Mouse (Mus musculus): ENCODE results near the gene Map2k2.

Map2k2 gene

DNA sequence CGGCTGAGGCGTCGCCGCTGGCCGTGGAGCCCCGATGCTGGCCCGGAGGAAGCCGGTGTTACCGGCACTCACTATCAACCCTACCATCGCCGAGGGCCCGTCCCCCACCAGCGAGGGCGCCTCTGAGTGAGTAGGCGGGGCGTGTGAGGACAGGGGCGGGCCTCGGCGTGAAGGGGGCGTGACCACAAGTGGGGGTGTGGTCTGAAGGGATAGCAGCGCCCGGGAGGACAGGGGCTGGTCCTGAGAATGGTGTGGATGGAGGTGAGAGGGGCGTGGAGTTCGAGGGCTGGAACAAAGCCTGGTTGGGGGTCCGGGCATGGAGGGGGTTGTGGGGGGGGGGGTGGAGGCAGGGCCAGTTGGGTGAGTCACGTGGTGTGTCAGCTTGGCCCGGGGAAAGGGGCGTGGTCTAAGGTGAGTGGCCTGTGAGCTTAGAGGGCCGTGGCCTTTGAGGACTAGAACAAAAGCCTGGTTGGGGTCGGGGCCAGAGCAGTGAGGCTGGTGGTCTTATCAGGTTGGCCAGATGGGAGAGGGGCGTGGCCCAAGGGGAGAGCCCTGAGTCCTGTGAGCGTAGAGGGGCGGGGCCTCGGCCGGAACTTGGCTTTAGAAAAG, 502 bp downstream of the Map2k2 start:
- peak; percentile 96 for DNase-seq (ENCODE audit: low spot score)

DNA sequence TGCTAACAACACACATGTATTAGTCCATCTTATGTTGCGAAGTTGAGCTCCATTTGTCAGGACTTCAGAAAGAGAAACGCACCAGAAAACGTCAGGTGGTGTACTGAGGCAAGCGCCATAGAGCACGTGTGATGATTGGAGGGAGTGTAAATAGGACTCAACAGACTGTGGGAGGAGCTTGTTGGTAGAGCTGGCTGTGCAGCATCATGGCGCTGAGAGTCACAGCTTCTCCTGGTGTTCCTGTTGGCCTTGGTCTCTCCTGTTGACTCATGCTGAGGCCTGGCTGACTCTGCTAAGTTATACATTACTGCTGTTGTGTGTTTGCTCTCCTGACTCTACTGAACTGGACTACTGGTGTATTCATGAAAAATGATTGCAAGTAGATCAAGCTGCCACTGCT, 7.2 kb downstream of the Map2k2 start:
- DNase-seq (ENCODE audit: low spot score), result no peak

DNA sequence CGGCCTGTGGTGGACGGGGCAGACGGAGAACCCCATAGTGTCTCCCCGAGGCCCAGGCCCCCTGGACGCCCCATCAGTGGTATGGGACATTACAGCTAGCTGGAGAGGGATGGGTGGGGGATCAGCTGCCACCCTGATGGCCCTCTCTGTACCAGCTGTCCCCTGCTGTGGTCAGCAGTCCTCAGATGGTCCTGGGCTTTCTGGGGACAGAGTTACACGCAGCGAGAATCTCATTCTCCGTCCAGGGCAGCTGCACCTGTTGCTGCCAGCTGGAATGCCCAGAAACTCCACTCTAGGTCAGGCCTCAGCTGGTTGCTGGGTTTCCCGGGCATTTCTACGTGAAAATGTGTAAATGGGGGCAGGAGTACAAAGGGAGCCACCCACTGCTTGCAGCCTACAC, 13.9 kb downstream of the Map2k2 start:
- no peak for DNase-seq (ENCODE audit: low spot score)

DNA sequence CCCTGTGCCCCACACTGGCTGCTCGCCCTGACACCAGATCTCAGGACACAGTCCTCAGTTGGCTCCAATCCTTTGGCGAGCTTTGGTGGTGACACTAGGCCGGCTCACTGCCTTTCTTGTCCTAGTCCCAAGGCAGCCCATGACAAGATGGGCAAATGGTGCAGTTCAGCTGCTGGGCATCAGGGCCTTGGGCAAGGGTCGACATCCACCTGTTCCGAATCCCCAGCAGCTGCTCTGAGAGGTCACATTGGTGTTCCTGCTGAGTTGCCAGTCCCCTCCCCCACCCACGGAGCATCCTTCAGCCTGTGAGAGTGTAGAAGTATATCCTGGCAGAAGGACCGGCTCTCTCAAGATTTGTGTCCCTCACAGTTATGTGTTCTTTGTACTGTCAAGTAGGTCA, 14.9 kb downstream of the Map2k2 start:
- no peak for DNase-seq (ENCODE audit: low spot score)

DNA sequence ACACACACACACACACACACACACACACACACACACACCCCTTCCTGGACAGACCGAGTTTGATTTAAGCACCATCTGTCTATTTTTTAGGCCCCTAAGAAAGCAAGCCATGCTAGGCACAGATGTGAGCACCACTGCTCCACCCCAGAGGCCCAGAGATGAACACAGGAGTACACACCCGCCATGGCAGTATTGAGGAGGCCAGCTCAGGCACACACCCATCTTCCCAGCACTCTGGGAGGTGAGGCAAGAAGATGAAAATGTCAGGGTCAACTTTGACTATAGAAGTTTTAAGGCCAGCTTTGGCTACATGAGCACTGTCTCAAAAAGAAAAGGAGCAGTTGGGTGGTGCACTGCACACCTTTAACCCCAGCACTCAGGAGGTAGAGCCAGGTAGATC, 17.2 kb downstream of the Map2k2 start:
- no peak for DNase-seq (ENCODE audit: low spot score)

DNA sequence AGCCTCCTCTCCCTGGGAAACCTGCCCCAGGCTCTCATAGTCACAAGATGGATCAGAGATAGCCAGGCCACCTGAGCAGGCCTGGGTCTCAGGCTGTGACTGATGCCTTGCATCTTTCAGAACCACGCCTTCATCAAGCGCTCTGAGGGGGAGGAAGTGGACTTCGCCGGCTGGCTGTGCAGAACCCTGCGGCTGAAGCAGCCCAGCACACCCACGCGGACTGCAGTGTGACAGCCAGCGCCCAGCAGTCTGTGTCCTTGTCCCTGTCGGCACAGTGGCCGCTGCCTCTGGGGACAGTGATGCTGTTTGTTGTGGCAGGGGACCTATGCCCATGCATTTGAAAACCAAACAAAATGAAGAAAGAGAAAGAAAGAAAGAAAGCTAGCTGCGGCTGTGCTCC, 17.8 kb downstream of the Map2k2 start:
- no peak for DNase-seq (ENCODE audit: low spot score)

DNA sequence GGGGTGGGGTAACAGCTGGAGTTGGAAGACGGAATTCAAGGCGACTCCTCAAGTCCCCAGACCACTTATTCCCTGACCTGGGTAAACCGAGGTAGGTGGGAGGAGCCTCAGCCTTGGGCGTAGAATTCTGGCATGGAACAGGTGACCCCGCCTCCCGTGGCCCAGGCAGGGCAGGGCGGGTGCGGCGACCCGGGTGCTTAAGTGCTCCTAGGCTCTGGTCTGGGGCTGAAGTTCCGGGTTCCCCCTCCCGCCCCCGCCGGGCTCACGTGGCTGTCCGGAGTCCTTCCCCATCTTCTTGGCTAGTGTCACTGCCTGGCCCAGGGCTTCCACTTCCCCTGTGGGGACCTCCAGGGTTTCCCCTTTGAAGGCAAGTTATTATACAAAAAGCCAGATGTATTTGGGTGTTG, 28.5 kb downstream of the Map2k2 start:
- peak; percentile 69 for DNase-seq (ENCODE audit: low spot score)

DNA sequence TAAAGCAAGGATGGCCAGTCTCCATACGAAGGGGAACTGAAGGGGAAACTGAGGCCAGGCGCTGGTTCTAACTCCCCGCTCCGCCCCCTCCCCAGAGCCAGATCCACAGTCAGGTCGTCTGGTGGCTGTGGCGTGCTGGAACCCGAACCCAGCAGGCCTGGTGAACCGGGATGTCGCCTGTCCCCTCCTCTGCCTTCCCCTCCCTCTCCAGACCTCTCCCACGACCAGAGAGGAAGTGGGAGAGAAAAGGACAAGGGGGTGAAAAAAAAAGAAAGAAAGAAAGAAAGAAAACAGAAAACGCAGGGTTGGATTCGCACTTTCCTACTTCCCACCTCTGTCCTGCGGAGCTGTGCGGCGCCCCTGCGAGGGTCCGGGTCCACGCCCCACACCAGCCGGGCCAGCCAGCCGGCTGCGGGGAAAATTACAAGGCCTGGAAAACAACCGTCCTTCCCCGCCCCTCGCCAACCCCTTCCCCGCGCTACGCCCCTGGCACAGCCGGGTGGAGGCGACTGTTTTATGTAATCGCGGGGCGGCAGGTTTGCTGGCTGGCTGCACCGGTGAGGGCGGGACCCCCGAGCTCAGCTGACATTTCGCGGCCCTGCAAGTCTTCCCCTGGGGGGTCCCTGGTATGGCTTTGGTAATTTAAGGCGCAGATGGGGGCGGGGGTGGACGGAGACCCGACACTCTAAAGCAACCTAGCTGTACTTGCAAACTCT, 29.4 kb downstream of the Map2k2 start, which contains the start of gene Zbtb7a:
Zbtb7a (plus strand) TSS at position 255 of the 716 bp plus-strand sequence.
- DNase-seq (ENCODE audit: low spot score), result peak; percentile 66

DNA sequence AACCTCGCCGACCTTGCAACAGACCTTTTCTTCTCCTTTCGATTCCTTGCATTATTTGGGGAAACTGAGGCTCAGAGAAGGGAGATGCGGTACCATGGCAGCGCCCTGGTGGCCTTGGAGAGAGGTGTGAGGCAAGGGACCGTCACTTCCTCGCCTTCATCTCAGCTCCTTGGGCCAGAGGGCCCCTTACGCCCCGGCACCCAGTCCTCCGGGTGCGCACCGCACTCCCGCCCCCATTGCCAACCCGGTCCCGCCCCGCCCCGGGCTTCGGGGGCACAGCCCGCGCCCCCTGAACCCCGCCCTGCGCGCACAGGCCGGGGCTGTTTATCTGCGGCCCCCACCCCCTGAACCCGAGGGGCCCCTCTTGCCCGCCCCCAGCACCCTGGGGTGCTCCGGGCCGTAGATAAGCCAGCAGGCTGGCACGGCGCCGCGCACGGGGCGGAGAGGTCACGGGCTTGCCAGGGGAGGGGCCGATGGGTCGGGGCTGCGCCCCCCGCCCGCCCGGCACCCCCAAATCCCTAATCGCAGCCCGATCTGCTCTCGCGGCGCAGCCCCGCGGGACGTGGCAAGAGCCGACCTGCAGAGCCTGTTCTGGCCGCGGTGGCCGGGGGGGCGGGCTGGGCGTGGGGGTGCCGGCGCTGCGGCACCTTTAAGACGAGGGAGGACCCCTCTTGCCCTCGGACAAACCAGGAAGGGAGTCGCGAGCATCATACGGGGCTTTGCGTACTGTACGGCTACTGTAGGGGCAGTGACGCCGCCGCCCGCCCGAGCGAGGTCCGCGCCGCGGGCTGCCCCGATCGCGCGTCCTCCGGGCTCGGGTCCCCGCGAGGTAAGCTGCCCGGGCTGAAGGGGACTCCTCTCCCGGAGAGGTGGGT, 30.4 kb downstream of the Map2k2 start:
- peak; percentile 82 for DNase-seq (ENCODE audit: low spot score)

DNA sequence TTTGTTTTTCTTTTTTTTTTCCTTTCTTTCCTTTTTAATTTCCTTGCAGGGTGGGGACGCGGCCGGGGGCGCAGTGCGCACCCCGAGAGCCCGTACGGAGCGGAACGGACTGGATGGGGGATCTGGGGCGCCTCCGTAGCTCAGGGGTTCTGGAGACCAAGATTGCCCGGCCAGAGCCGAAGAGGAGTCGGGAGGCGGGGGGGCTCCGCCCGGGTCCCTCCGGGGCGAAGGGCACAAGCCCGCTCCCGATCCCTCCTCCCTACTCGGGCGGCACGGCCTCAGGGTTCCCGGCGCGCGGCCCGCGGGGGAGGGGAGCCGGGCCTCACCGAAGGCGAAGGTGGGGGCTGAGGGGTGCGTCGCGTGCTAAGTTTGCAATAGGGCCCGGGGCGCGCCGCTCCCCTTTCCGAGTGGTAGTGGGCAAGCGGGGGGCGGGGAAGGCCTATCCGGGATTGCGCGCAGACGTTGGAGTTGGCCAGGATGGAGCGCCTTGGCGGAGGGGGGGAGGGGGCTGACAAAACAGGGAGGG, 31.1 kb downstream of the Map2k2 start:
- DNase-seq (ENCODE audit: low spot score), result peak; percentile 89

DNA sequence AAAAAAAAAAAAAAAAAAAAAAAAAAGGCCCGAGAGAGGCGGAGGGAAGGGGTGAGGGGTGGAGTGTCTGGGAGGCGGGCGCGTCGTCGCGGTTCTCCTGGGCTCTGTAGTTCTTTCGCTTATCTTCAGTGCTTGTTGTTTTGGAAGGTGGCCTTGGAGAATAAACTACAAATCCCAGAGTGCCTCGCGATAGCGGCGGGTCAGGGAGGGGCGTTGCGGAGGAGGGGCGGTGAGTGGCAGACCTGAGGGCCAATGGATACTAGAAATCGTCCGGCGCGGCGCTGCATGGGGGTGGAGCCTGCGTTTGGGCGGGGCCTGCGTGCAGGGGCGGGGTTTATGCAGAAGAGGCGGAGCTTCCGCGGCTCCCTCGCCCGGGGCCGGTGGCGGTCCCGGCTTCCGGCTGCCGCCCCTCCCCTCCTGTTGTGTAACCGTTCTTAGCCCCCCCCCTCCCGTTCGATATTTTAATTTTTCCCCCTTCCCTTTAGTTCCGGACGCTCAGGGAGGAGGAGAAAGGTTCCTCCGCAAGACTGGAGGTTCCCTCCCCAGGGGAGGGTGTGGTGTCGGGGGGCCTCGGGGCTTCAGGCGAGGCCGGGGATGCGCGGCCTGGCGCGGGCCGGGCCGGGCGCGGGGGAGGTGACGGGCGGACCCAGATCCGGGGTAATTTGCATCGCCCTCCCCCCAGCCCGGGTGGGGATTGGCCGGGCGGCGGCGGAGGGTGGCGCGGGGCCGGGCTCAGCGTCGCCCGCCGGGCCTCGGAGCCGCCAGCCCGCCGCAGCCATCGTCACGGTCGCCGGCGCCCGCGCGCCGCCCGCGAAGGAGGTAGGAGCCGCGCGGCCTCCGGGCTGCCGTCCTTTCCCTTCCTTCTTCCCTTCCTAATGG, 31.8 kb downstream of the Map2k2 start:
- peak; percentile 100 for DNase-seq (ENCODE audit: low spot score)

DNA sequence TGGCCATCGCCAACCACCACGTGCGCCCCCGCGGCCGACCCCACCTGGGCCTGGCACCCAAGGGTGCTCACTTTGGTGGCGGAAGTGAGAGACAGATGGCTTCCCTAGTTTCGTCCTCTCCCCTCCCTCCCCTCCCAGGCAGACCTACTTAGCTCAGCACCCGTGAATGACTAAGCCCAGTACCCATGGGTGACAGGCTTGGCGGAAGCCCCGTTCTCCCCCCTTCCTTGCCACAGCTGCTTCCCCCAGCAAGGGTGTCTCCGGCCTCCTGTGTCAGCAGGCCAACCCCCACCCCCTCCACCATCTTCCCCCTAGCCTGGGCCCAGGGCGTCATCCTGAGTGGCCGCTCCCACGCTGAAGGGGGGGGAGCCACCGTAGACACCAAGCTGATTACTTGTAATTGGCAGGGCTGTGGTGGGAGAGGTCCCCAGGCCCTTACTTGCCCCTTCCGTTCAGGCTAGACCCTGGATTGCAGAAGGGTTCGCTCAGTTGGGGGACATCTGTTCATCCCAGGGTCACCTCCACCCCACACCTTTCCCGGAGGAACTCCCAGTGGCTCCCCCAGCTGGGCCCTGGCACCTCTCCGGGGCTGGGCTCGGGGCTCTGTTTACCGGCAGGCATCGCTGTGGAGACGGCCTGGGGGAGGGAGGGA, 32.5 kb downstream of the Map2k2 start:
- DNase-seq (ENCODE audit: low spot score), result peak; percentile 72

DNA sequence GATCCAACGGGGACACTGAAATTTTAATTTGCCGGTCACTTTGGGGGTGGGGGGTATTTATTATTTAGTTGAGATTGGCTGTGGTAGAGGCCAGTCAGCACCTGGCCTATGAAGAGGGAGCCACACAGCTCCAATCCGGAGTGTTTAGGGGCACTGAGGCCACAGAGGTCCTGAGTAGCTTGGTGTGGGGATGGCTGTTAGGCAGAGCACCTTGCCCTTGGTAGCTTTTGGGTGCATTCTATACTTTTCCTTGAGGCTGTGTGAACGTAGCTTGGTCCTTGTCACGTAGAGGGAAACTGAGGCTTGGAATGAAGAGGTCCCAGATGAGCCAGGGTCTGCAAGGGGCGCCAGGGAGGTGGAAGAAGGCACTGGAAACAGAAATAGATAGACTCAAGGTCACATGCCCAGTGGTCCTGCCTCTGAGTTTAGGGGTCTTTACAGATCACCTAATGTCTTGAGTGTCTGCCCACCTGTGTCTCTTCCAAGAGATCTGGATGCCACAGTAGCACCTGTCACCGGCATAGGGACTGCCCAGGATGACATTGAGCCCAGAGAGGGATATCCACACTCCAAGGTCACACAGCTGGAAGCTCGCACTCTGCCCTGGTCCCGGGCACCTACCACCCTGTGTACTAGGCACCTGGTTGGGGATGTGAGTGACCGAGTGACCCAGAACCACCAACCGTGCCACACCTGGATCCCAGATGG, 33.3 kb downstream of the Map2k2 start:
- DNase-seq (ENCODE audit: low spot score), result no peak

DNA sequence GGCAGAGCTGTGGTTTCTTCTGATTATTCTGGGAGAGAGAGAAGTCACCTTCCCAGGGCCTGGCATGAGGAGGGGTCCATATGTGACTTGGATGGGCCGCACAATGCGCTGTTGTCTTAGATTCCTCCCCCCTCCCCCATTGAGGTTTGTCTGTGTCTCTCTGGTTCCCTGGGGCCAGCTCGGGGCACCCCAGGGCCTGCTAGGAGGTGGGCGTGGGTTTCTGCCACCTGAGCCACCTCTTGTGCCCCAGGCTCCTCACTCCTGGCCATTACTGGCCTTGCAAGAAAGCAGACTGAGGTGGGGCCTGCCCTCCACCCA, 33.8 kb downstream of the Map2k2 start:
- DNase-seq (ENCODE audit: low spot score), result no peak

DNA sequence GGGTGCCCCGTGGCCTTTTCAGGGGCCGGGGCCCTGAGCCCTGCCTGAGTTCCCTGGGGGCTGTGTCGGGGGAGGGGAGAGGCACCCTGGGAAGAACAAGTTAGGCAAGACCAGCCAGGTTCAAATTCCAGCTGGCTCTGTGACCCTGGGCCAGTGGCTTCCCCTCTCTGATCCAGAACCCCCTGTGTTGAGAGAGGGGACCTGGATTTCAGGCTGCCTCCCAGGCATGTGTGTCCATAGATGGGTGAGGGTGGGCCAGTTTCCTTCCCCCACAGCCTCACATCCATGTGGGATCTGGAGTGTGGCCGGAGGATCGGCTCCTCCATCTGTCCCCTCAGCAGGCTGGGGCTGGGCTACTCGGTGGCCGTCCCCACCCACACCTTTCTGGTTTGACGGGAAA, 34.3 kb downstream of the Map2k2 start:
- DNase-seq (ENCODE audit: low spot score), result peak; percentile 56

DNA sequence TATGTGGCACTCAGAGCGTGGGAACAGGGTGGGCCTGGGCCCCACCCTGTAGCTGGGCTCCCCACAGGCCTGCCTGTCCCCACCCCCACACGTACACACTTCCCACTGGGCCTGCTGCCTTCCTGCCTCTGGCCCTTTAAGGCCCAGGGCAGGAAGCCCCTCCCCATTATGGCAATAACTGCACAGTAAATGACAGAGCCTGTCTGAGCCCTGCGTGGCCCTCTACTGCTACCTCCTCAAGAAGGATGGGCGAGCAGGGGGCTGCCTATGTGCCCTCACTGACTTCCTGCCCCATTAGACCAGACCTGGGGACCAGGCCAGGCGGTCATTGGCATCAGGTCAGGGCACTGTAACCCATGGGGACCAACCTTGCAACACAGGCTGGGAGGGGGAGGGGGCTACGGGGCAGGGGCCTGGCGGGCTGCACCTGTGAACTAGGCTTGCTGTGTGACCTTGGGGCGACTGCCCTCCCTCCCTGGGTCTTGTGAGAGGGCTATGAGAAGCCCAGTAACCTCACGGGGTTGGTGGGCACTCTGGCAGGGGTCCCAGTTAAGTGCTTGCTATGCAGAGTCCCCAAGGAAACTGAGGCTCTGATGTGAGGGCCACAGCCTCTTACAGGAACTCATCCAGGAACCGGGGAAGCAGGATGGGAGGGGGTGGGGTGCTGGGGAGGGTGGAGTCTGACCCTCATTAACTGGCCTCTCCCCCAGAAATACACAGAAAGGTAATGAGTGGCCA, 35.2 kb downstream of the Map2k2 start:
- no peak for DNase-seq (ENCODE audit: low spot score)

DNA sequence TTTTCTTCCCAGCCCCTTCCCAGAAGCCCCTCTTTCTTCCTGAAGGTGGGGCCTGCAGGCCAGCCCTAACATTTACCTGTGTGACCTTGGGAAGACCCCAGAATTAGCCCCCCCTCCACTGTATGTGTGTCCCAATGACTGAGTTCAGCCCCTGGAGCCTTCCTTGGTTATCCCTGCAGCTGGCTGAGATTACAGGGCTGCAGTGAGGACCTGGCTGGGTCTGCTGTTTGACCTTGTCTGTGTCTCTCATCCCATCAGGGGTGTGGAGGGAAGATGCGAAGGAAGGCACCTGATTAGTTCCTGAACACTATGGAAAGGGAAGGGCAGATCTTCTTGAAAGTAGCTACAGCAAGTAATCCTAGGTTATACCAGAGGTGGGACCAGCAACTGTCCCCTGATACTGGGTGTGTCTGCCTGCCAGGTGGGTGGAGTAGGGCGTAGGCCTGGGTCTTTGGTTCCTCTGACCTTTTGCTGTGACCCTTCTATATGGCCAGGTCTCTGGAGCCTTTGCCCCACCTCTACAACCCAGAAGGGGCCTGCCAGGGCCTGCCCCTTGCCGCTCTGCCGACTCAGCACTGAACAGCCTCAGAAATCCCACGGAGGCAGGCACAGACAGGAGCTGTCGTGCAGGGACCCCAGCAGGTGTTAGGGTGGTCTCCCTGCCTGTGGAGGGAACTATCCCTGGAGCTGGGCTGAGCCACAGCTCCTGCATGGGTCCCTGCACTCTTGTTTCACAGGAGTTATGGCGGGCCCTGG, 35.9 kb downstream of the Map2k2 start:
- no peak for DNase-seq (ENCODE audit: low spot score)

DNA sequence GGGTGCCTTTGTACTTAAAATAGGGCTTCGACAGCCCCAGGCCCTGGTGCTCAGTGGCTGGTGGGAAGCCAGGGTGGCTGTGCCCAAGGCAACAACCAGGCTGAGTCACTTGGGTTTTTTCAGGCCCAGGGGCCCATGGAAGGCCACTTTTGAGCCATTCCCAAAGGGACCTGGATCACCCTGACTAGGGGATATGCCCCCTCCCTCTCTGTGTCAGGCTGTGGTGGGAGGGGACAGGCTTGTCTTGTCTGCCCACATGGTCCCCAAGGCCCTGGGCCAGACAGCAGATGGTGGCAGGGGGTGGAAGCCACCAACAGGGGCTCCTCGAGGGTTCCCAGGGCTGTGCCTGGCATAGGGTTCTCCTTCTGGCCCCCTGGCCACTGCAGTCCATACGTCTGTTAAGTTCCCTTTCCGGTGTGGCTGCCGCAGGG, 36.9 kb downstream of the Map2k2 start:
- DNase-seq (ENCODE audit: low spot score), result no peak

DNA sequence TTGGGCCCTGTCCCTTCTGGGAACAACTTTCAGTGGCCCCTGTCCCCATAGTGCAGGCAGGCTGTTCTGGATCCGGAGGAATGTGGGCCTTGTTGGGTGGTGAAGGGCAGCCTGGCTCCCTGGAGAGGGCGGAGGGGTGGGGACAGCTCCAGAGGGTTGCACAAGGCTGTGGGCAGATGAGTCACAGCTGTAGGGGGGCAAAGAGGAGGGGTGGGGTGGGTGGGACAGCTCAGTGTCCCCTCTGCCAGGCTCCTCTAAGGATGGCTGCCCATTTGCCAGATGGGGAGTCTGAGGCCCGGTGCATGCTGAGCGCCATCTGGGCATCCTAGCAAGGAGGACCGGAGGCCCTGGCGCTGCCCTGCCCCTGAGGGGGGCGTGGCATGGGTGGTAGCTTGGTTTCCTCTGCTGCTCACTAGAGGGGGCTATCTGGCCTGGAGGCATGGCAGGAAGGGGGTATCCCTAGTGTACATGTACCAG, 37.5 kb downstream of the Map2k2 start:
- DNase-seq (ENCODE audit: low spot score), result no peak

Measured in testis, postnatal 10 days (tissue).